Mouse (Mus musculus) liver, postnatal 0 days (tissue): ENCODE results near the gene Fbxo36. TPM values are rescaled to one million over a fixed set of nuclear protein-coding genes. Genes with fewer than 3 reads are reported as not detected.

Experiments
- ATAC-seq: fragments of 200-750 bp; cut with Nextera tagmentation; 2 replicates; pipeline ENCODE4 v1.8.0; 2017; ENCODE audit warnings: mild to moderate bottlenecking, moderate library complexity
- DNase-seq: peaks from one replicate; pipeline ENCODE4 v3.0.0-alpha.2; 2016
- H3K27ac ChIP-seq: fragments of 300-500 bp; sonication (generic); 2 replicates; pipeline ENCODE4 v1.5.1; 2014; ENCODE audit warnings: antibody characterized with exemption, moderate library complexity, mild to moderate bottlenecking, low read depth
- H3K27me3 ChIP-seq: fragments of 300-500 bp; sonication (generic); 2 replicates; pipeline ENCODE4 v1.6.1; 2014; ENCODE audit warnings: low read length, control low read depth, mixed read lengths; ENCODE audit not compliant: insufficient read depth
- H3K36me3 ChIP-seq: fragments of 300-500 bp; sonication (generic); replicated peaks from 2 replicates; pipeline ENCODE4 v1.6.1; 2014; ENCODE audit warnings: mild to moderate bottlenecking, control low read depth, low read length, moderate library complexity, mixed read lengths; ENCODE audit not compliant: insufficient read depth
- H3K4me1 ChIP-seq: fragments of 300-500 bp; sonication (generic); 2 replicates; pipeline ENCODE4 v1.6.1; 2014; ENCODE audit warnings: antibody characterized with exemption, mild to moderate bottlenecking, control low read depth; ENCODE audit not compliant: insufficient read depth
- H3K4me2 ChIP-seq: fragments of 300-500 bp; sonication (generic); 2 replicates; pipeline ENCODE4 v1.6.1; 2014; ENCODE audit warnings: low read depth, mild to moderate bottlenecking, low read length, moderate library complexity, mixed read lengths
- H3K4me3 ChIP-seq: fragments of 300-500 bp; sonication (generic); 2 replicates; pipeline ENCODE4 v1.5.1; 2014; ENCODE audit warnings: low read depth, low read length
- H3K9ac ChIP-seq: fragments of 300-500 bp; sonication (generic); replicated peaks from 2 replicates; pipeline ENCODE4 v1.6.1; 2014; ENCODE audit warnings: mild to moderate bottlenecking, moderate library complexity
- H3K9me3 ChIP-seq: fragments of 300-500 bp; sonication (generic); 2 replicates; pipeline ENCODE4 v1.6.1; 2016; ENCODE audit warnings: mild to moderate bottlenecking, control low read depth, low read length, mixed read lengths
- CTCF ChIP-seq: sonication (generic); IDR thresholded peaks from 2 replicates; pipeline ENCODE4 v1.5.1; 2016; ENCODE audit warnings: antibody characterized with exemption, low read depth
- EP300 ChIP-seq: IDR thresholded peaks from 2 replicates; pipeline ENCODE4 v1.6.1; 2016; ENCODE audit warnings: antibody characterized with exemption, low read depth, mild to moderate bottlenecking
- WGBS: fragments of 180-500 bp; shearing (Covaris S2); extraction: QIAGEN DNeasy Blood & Tissue Kit; methylation state at CpG from one replicate; pipeline ENCODE4 v1.1.7; 2014; ENCODE audit not compliant: insufficient replicate concordance; 5-methylcytosine and 5-hydroxymethylcytosine counted together
- polyA plus RNA-seq: library from polyadenylated mRNA; unstranded; fragments of >200 nt; fragmentation: Nextera tagmentation; extraction: Ambion mirVana; gene quantifications from 2 replicates; pipeline ENCODE4 v1.2.1, GENCODE M21; 2015

Gene Fbxo36
- polyA plus RNA-seq, 1 experiment from 2014 or later: 16.4 TPM

DNA sequence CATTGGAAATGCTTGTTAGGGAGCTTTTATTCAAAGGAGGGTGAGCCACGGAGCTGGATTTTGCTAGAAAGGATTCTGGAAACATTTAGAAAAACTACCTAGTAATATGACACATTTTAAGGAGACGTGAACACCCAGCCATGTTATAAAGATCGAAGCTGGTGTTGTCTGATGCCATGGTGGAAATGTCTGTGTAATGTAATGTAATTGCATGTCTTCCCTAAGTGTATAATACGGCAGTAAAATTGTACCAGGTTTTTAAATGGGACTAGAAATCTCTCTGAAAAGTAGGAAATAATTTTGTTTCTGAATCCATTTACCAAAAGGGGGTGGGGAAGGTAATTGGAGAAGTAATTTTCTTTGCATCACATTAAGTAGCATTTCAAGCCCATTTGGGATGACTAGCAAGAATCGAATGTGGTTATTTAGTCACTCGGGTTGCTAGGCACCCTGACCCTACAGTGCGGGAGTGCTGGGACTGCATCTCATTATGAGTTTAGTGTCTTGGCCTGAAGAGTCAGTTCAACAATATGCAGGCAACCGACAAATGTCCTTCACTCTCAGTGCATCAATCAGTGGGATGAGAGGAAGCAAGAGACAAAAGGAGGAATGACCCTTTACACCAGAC, 70.7 kb downstream of the Fbxo36 start:
- H3K27ac ChIP-seq: no peak overlapping the region
- no peak for TF ChIP-seq EP300
- TF ChIP-seq CTCF: no peak
- no peaks in the 10 kb centered on the region for H3K36me3 ChIP-seq
- no peaks in the 10 kb centered on the region for H3K9me3 ChIP-seq
- no peak overlapping the region for H3K4me2 ChIP-seq
- H3K9ac ChIP-seq: no peak overlapping the region
- 74% methylated on average over 8 of the region's 8 CpGs for WGBS
- ATAC-seq (no peak), DNase-seq (no peak)
- no peaks in the 10 kb centered on the region for H3K27me3 ChIP-seq
- H3K4me3 ChIP-seq: no peak overlapping the region
- H3K4me1 ChIP-seq: no peaks in the 10 kb centered on the region

DNA sequence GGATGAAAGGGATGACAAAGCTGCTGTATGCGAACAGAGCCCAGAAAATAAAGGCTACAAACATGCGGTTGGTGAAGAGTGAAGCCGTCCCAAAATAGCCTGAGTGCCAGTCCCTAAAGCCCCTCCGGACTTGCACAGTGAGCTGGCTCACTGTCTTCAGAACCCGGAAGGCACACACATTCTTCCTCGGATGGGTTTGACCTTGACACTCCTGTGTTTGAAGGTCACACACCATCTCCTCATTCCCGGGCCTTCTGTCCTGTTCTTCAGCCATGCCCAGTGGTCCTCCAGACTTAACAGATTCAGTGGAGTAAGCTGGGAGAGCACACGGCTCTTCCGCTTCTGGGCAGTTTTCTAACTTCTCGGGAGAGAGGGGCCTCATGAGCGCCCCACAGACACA, 72.9 kb downstream of the Fbxo36 start:
- ATAC-seq: no peak
- TF ChIP-seq EP300 (no peak), CTCF (no peak)
- WGBS: 84% methylated on average over 11 of the region's 11 CpGs

GRCm38 (mm10) chr1:84915010-84915409, 75.4 kb downstream of the Fbxo36 start:
- H3K9me3 ChIP-seq: no peaks in the 10 kb centered on the region
- no peaks in the 10 kb centered on the region for H3K36me3 ChIP-seq
- DNase-seq (no peak), ATAC-seq (no peak; the same call in 1 of the 2 replicates)
- no peak overlapping the region for H3K9ac ChIP-seq
- H3K27ac ChIP-seq: no peak overlapping the region
- H3K27me3 ChIP-seq: no peaks in the 10 kb centered on the region
- H3K4me1 ChIP-seq: no peaks in the 10 kb centered on the region
- H3K4me3 ChIP-seq: no peak overlapping the region
- 41% methylated on average over 4 of the region's 4 CpGs for WGBS
- no peak for TF ChIP-seq CTCF
- TF ChIP-seq EP300: no peak
- H3K4me2 ChIP-seq: no peak overlapping the region

More for the DNA sequence above, 72.9 kb downstream of the Fbxo36 start:
- Histone ChIP-seq H3K4me1 (no peaks in the 10 kb centered on the region), H3K27ac (no peak overlapping the region), H3K9ac (no peak overlapping the region), H3K4me2 (no peak overlapping the region), H3K4me3 (no peak overlapping the region), H3K27me3 (no peaks in the 10 kb centered on the region), H3K36me3 (no peaks in the 10 kb centered on the region), H3K9me3 (no peaks in the 10 kb centered on the region)
- DNase-seq: no peak

DNA sequence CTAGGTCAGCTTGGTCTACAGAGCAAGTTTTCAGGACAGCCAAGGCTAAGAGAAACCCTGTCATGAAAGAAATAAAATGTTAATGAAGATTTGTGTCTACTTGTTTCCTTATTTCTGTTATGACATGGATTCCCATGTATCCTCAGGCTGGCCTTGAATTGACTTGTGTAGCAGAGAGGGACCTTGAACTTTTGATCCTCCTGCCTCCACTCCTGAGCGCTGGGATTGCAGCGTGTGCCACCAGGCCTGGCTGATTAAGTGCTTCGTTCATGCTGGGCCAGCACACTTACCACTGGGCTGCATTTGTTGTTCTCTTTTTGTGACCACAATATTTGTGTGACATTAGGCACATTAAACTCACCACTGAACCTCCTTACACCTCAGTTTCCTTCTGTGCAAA, 79.2 kb downstream of the Fbxo36 start:
- no peak for DNase-seq
- no peak overlapping the region for H3K4me2 ChIP-seq
- no peaks in the 10 kb centered on the region for H3K36me3 ChIP-seq
- H3K4me1 ChIP-seq: no peaks in the 10 kb centered on the region
- no peaks in the 10 kb centered on the region for H3K9me3 ChIP-seq
- ATAC-seq: no peak
- no peaks in the 10 kb centered on the region for H3K27me3 ChIP-seq
- 73% methylated on average over 3 of the region's 3 CpGs for WGBS
- no peak overlapping the region for H3K27ac ChIP-seq
- TF ChIP-seq CTCF (no peak), EP300 (no peak)
- H3K9ac ChIP-seq: no peak overlapping the region
- no peak overlapping the region for H3K4me3 ChIP-seq

GRCm38 (mm10) chr1:84923432-84923831, 83.8 kb downstream of the Fbxo36 start:
- Histone ChIP-seq H3K4me3 (no peak overlapping the region), H3K36me3 (no peaks in the 10 kb centered on the region), H3K4me1 (no peaks in the 10 kb centered on the region), H3K27ac (no peak overlapping the region), H3K9me3 (no peaks in the 10 kb centered on the region), H3K27me3 (no peaks in the 10 kb centered on the region), H3K9ac (no peak overlapping the region), H3K4me2 (no peak overlapping the region)
- WGBS: 67% methylated on average over 2 of the region's 2 CpGs
- TF ChIP-seq EP300 (no peak), CTCF (no peak)
- DNase-seq (no peak), ATAC-seq (no peak)

GRCm38 (mm10) chr1:84924134-84924533, 84.5 kb downstream of the Fbxo36 start:
- 45% methylated on average over 6 of the region's 6 CpGs for WGBS
- no peak overlapping the region for H3K9ac ChIP-seq
- H3K4me1 ChIP-seq: no peaks in the 10 kb centered on the region
- DNase-seq (no peak), ATAC-seq (no peak)
- H3K9me3 ChIP-seq: no peaks in the 10 kb centered on the region
- no peak overlapping the region for H3K4me2 ChIP-seq
- H3K4me3 ChIP-seq: no peak overlapping the region
- H3K36me3 ChIP-seq: no peaks in the 10 kb centered on the region
- no peak overlapping the region for H3K27ac ChIP-seq
- no peak for TF ChIP-seq CTCF
- no peak for TF ChIP-seq EP300
- H3K27me3 ChIP-seq: no peaks in the 10 kb centered on the region
